Mouse (Mus musculus) embryo, embryonic 10 days (tissue): Measurements from ENCODE around the gene Bloc1s2.
"Not testable (repeated sequence)": the region's sequence is repeated elsewhere in the genome, so short reads cannot be mapped to it uniquely, and the experiment has no call there.

Experiments
- DNase-seq: peaks from one replicate; pipeline ENCODE4 v3.0.0-alpha.2; 2015; ENCODE audit warnings: low spot score

Bloc1s2 gene

DNA sequence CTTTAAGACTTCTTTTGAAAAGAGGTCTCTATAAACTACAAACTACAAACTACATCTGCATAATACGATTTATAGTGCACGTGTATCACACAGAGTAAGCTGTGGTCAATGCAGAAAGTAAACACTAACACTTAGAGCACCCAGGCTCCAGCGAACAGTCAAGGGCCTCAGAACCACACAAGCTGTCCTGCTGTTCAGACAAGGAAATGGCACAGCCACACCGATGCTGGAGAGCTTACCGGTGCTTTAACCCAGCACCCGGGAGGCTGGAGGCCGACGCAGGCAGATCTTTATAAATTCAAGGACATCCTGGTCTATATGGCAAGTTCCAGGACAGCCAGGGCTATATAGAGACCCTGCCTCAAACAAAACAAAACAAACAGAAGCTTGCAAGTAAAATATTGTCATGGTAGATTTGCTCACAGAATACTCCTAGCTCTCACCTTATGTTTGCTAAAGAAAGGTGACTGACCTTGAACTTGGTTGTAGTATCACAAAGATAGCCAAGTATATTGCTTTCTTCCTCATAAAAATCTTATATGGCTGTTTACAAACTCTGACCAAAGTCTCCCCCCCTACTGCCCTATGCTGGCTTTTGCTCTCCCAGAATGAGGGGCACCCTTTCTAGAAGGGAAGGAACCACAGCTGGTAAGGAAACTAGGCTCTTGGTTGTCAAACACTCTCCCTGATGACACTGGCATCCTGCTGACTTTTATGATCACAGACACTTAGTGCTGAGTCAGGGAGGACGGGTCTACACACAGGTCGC is 18.3 kb downstream of the Bloc1s2 start:
- DNase-seq: no peak

GRCm38 (mm10) chr19:44121137-44121536 is 25.1 kb downstream of the Bloc1s2 start:
- no peak for DNase-seq

DNA sequence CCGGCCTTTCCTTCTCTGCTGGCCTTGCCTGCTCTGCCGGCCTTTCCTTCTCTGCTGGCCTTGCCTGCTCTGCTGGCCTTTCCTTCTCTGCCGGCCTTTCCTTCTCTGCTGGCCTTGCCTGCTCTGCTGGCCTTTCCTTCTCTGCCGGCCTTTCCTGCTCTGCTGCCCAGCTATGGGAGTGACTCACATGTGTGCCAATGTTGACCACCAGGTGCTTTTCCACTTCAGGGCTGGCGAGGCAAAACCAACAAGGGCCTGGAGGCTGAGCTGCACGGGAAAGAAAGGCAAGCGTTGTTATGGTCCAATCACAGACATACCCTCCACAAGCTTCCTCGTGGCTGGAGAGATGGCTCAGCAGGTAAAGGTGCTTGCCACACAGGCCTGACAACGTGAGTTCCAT is 25.6 kb downstream of the Bloc1s2 start:
- not testable (repeated sequence) for DNase-seq

DNA sequence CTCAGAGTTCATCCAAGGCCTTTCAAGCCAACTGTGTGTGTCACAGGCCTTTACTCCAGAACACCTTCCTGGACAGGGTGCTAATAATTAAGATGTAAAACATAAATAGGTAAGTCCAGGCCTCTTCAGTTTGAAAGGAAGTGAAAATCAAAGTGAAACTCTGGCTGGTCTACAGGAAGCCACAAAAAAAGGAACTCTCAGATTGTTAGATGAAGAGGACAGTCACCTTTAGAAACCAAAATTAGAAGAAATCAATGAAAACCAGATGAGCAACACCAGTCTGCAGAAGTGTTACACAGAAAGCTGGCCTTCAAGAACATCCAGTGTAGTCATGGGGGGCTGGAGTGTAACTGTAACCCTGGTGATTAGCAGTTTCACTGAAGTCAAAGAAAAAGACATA is 28.5 kb downstream of the Bloc1s2 start:
- DNase-seq: no peak

GRCm38 (mm10) chr19:44111706-44112105 is 34.5 kb downstream of the Bloc1s2 start:
- peak; percentile 29 for DNase-seq

DNA sequence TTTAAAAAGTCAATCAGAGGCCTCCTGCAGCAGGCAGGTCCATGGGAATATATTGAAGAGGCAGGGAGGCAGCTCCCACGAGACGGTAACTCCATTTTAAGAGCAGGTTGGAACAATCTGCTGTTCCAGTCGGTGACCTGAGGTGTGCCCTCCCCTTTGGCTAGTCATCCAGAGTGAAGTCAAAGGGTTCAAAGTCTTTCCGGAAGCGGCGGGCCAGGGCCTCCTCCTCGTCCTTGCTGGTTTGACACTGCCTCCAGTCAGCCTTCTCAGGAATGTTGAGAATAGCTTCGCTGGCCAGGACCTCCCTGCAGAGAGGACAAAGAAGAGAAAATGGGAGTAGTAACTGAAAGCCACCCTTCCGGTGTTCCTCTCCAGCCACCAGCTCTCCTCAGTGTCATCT is 35.9 kb downstream of the Bloc1s2 start:
- DNase-seq: no peak

GRCm38 (mm10) chr19:44108996-44109395 is 37.2 kb downstream of the Bloc1s2 start:
- no peak for DNase-seq

DNA sequence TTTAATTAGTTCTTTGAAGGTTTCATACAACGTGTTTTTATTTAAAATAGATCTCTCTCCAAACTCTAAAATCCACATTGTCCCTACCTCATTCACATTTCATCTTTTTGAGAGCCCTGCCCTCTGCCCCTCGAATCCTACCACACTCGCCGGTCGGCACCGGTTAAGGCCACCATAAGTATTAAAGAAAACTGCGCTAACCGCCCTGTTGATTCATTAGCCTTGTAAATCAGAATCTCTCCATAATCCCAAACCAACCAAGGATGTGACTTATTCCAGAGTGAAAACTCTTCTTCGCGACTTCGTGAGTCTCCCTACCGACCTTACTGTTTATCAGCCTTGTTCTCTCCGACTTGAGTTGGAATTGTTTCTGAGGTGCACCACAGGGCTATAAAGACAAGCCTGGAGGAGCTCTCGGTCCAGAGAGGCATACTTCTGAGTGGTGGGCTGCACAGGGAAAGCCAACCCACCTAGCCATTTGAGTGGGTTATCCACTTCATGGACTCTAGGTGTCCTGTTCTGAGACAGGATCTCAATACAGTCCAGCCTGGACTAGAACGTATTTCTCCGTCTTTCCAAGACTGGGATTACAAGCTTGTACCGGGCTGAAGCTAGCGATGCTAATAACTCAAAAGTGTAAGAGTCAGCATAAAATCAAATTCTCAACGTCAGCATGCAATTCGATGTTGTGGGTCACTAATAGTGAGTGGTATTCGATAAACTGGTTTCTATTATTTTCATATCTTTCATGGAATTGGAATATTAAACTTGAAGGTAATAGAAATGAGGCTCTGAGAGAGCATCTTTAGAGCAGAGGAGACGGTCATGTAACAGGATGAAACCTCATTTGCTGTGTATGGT is 38.4 kb downstream of the Bloc1s2 start:
- DNase-seq: no peak

GRCm38 (mm10) chr19:44106831-44107660 is 39.2 kb downstream of the Bloc1s2 start, which contains the start of gene Chuk:
TSS of gene Chuk (minus strand) at chr19:44107480.
- DNase-seq: peak; percentile 98

GRCm38 (mm10) chr19:44104393-44104792 is 41.9 kb downstream of the Bloc1s2 start:
- DNase-seq: no peak

DNA sequence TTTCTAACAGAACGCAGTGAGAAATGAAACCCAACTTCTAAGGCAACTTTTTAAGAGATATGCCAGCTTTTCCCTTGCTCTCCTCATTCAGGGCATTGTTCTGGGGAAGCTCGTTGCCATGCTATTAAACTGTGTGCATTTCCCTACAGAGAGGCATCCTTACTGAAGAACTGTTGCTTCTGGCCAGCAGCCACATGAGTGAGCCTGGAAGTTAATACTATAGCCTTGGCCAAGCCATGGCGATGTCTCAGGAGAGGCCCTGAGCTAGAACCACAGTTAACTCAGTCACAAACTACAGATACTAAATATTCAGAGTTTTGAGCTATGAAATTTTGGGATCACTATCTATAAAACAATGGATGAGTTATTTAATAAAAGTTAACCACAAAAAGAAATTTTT is 43.2 kb downstream of the Bloc1s2 start:
- DNase-seq: no peak

DNA sequence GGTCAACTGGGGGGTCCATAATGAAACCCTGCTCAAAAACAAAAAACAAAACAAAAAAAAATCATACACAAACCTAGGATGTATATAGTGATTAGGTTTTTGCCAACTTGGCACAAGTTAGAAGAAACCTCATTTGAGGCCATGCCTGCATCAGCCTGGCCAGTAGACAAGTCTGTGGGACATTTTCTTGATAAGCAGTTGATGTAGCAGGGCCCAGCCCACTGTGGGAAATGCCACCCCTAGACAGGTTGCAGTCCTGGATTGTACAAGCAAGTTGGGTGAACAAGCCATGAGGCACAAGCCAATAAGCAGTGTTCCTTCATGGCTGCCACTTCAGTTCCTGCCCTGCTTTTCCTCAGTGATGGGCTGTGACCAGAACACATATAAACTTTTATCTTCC is 45.4 kb downstream of the Bloc1s2 start:
- DNase-seq: no peak
